Mouse (Mus musculus): ENCODE data around the gene Mybpc3.

GRCm38 (mm10) chr2:91182016-91182404 is 64.1 kb downstream of the Mybpc3 start:
- TF ChIP-seq CTCF (IDR thresholded peaks at IDR 0.05; ENCODE audit: insufficient read depth, low read length) (no peak), POLR2A (IDR thresholded peaks at IDR 0.05; ENCODE audit: borderline replicate concordance, extremely low read depth, low read depth, low read length) (no peak)

All from lung, adult 2 months (tissue).